Mouse (Mus musculus) ovary, postnatal 36 days (tissue): ENCODE results near the gene Fam90a1a.
A peak's percentile ranks its signal among the peaks of the same experiment; 100 is the strongest.
"Not testable (repeated sequence)": the region's sequence is repeated elsewhere in the genome, so short reads cannot be mapped to it uniquely, and the experiment has no call there.

Source experiments
- DNase-seq: peaks from one replicate; pipeline ENCODE4 v3.0.0; 2022; ENCODE audit warnings: low spot score, mixed read lengths

Gene Fam90a1a

DNA sequence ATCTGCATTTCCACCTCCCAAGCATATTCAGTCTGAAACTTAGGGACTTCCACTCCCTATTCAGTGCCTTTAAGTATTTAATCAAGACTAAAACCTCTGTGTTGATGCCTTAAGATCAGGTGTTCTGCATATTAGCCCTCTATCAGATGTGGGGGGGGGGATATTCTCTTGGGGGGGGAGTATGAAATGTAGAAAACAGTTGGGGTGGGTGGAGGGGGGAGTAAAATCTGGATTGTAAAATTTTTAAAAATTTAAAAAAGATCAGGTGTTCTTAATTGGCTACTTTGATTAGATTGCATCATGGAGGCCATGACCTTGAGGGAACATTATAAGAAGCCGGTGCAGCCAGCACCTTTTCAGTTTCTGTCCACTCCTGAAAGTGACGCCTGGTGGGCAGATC lies at the start of gene Fam90a1a:
Fam90a1a (plus strand) TSS at position 301 of the 400 bp plus-strand sequence.
- DNase-seq, result no peak

DNA sequence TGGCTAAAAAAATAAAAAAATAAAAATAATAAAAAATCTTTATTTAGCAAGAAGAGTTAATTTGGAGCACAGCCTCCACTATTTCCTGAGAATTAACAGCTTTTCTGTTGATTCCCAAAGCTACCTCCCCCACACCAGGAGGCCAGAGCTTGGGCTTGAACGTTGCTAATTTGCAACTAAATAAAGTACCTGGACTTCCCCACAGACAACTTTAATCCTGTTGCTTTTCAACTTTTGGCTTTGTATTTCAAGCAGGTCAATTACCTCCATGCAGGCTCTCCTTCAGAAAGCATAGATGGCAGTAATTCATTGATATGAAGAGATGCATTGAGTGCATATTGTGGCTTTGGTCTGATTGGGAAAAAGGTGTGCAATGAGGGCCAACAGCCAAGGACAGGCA lies 46.6 kb upstream of the Fam90a1a start:
- no peak for DNase-seq

DNA sequence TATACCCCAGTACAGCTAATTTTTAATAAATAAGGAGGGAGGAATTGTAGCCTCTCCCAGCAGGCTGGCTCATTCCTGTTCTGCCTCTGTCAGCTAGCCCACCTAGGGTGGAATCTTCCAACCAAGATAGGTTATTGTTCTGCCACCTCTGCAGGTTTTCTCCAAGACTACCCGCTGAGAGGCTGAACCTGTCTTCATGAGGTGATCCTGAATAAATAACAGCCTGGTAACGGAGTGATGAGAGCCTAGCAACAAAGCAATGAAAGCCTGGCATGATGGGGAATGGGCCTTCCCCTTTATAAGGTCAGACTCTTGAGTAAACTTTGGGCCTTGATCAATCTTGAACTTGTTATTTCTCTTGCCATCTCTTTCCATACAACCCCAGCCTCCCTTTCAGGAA lies 46.0 kb upstream of the Fam90a1a start:
- DNase-seq, result no peak

DNA sequence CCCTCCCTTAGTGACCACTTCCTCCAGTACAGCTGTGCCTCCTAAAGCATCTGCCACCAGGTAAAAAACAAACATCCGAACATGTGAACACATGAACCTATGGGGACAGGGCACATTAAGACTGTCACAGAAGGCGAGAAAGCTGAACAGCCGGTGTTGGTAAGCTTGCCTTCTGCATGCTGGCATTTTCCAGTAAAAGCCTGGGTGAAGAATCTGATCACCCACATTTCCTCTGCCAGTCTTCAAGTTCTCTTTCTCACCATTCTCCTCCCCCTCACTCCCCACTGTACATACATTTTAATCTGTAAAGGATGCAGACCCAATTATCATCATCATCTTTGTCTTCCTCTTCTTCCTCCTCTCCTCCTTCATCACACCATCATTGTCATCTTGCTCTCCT lies 42.9 kb upstream of the Fam90a1a start:
- DNase-seq, result no peak

DNA sequence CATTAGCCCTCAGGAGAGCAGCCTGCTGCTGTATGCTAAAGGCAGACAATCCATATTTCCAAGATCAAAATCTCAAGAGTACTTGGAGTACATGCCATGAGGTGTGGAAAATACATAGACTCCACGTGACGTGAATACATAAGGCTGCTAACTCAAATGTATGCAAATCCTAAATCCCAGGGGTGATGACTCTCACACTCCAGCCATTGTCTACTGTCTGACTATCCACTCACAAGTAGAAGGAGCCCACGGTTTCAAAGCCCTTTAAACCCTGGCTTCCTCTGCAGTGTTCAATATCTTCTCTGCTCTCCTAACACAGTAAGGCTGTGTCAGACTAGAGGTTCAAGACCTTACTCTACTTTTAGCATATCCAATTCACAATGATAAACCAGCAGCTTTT lies 27.8 kb upstream of the Fam90a1a start:
- not testable (repeated sequence) for DNase-seq

DNA sequence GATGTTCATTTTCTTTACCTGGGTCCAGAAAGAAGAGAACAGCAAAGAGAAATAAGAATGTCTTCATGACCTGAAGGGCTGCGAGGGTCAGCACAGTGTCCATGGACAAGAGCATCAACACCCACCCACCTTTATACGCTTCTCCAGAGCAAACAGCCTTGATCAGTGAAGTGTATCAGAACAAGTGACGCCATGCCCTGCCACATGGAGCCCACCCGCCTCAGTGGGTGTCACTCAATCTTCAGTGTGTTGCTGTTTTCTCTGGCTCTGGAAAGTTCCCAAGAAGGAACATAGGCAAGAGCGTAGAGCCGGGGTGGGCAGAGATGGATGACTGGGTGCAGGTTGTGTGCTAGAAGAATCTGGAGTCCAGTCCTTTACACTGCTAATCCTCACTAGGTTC lies 25.9 kb upstream of the Fam90a1a start, which contains the start of gene Defb15:
Defb15 (minus strand) TSS at position 101 of the 400 bp plus-strand sequence.
- DNase-seq, result no peak

DNA sequence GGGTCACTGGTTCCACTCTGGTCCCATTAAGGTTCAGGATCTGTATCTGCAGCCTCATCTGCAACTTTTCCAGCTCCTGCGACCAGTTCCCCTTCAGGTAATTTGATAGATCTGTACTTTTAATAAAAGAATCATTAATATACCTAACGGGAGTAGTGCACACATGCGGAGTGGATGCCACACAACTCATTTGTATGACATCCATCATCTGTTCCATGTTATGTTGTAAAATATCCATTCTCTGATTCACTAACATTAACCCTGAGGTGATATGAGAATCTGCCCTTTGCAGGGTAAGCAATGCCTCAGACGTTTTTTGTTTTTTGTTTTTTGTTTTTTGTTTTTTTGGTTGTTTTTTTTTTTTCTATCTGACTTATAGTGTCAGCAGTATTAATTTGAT lies 20.5 kb upstream of the Fam90a1a start, which contains the start of gene Defb35:
Defb35 (plus strand) TSS at position 301 of the 400 bp plus-strand sequence.
- DNase-seq, result not testable (repeated sequence)

DNA sequence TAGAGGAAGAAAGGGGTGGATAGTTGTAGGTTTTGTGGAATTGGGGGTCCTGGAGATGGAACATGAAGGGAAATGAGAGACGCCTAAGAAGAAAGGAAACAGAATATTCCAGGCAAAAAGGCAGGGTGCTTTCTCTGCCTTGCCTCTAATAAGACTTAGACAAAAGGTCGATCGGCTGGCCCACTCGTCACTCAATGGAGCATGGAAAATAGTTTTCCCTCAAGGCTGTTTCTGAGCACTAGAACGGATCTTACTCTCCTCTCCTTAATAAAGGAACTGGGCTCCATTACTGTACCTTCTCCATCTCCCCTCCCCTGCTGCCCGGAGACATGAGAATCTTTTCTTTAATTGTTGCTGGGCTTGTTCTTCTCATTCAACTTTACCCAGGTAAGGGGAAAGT lies 12.1 kb upstream of the Fam90a1a start, which contains the start of gene Defb13:
Defb13 (plus strand) TSS at position 301 of the 400 bp plus-strand sequence.
- no peak for DNase-seq

DNA sequence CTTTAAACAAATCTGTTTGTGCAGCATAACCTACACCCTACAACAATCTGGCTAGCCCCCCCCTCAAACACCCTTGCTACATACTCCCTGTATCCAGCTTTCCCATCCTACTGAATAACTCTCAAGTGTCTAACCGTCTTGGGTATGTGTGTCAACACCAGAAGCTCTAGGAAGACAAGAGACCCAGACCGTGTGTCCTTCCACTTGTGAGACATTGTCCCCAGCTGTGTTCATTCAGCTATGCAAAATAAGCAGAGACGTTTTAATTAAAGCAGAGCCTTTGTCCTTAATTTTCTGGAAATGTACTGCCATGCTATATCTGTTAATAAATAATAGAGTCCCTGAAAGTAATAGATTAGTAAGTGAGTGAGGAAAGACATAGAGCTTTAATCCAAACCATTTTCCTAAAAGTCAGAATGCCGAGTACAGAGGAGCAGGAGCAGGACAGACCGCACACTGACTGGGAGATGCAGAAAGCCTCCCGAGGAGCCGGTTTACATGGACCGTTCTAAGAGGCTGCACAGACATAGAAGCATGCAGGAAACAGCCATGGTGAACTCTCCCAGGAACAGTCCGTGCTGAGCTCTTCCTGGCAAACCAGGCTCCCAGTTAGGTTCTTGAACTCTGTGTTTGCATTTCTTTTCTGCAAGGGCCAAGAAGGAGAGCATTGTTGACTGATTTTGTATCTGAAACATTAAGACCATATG lies 11.1 kb upstream of the Fam90a1a start:
- no peak for DNase-seq

DNA sequence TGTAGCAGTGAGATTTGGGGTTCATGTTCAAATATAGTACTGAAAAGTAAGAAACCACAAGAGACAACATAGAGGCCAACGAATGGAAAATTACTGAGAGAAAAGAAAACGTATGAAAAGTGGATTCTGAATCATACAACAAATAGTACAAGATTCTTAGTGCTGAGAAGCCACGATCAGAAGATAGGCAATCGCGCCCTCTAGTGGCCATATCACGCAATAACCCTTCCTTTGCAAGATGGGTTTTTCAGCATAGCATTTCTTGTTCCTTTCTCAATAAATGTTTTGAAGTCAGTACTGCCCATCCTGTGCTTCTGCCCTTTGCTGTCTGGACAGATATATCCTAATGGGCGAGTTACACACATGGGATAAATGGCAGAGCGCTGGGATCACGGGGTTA lies 3.2 kb upstream of the Fam90a1a start:
- DNase-seq, result peak; percentile 7

DNA sequence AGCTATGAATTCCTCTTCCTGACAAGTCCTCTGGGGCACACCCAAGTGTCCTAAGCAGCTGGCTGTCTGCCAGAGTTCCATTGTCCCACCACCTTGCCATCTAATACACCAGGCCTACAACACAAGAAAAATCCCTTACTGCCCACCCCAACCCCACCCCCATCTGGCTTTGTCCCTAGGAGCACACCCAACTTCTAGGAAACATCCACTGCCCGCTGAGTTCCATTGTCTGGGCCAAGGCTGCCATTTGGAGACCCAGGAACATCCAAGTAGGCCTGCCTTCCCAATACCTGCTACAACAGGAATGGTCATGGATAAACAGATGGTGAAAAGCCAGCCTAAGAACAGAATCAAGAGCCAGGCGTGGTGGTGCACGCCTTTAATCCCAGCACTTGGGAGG lies 2.2 kb upstream of the Fam90a1a start:
- no peak for DNase-seq

DNA sequence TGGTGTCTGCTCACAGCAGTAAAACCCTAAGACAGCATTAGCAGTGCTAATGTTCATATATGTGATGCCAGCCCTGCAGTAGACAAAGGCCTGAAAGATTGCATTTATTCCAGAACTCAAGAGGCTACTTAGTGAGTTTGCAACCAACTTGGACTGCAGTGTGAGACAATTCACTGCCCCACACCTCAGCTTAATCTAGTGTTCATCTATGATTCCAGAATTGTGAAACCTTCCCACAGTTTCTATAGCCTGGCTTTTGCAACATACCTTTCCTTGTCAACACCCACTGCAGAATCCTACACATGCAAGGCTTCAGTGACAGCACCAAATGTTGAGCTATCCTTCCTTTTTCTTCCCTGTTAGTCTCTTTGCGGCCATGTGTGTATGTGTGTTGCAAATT lies 8.1 kb downstream of the Fam90a1a start:
- no peak for DNase-seq

DNA sequence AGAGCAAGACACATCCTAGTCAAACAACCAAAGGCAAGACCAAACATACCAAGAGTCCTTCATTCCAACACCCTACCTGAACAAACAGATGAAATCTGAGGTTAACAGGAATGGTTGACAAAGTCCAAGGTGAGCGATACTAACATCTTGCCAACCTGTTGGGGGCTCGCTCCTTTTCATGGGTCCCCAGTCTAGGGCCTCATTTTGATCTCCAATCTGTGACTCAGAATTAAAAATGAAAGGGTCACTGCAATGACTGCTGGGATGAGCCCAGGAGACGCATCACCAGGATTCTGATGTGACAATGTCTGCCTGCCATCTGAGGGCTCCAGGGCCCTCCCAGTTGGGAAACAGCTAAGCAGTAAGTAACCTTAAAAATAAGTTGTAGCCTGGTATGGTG lies 11.0 kb downstream of the Fam90a1a start, which contains the start of gene Ccdc70:
Ccdc70 (plus strand) TSS at position 301 of the 400 bp plus-strand sequence.
- DNase-seq, result no peak

DNA sequence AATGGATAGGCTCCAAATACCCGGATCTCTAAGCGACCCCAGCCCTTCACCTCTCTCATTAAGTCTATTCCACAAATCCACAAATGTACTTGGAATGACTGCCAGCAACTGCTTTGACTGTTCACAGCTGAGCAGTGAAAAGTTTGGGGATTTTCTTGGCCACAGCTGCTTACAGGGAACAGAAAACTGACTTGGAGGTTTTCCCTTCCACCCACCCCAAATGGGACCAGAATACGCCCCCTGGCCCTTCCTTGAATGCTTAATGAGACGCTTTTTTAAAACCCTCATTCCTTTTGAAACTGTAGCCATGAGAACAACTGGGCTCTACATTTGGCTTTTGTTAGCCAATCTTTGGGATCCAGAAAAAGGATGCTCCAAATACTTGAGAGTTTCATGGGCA lies 19.7 kb downstream of the Fam90a1a start:
- DNase-seq, result no peak

DNA sequence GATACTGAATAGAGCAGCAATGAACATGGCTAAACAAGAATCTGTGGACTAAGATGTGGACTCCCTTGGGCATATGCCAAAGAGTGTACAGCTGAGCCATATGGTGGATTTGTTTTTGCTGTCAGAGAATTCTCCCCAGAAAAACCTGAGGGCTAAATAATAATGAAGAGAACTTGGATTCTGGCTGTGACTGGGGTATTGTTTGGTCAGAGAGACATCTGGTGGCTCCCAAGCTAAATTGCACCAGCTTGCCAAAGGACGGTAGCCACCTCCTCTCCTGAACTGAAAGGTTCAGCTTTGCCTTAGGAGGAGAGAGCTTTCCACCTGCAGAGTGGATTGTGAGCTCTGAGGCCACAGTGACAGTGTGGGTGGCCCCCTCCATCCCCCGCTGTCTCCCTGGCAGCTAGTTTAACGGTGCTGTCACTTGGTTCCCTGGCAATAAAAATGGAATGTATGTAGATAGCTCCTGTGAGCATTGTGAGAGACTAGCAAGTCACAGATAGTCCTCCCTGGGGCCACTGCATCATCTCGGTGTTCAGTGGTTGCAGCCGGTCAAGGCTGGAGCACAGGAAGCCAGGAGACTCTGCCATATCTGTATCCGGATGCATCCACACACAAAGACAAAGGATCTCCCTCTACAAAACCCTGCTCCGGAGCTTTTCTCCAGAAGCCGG lies 23.3 kb downstream of the Fam90a1a start:
- no peak for DNase-seq

DNA sequence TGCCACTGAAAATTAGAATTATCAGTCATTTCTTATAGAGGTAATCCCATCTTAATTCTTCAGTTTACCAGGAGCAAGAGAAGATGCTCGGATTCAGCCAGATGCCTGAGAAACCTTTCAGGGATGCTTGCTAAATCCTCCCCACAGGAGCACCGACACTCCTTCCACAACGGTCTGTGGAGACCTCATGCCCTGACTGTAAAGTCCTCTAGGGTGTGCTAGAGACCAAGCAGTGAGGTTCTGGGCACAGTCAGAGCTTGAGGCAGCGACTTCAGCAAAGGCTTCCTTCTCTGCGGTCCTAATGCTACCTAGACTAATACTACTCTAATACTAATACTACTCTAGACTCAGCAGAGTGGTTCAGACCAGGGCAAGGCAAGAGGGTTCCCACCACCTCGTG lies 33.7 kb downstream of the Fam90a1a start:
- DNase-seq, result peak; percentile 17

DNA sequence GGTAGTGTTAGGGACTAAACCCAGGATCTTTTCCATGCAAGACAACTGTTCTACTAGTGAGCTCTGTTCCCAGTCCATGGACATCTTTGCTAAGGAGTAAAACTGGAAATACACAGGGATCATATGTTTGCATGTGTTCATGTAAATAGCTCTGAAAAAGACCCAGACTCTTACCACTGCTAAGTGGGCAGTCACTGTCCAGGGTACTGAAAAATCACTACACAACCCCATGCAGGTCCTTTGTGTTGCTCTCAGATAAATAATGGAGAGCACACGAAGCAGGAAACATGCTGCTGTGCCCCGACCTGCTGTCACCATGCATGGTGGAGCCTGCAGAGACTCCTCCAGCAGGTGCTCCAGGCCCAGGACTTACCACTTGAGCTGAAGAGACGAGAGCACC lies 36.7 kb downstream of the Fam90a1a start:
- no peak for DNase-seq

DNA sequence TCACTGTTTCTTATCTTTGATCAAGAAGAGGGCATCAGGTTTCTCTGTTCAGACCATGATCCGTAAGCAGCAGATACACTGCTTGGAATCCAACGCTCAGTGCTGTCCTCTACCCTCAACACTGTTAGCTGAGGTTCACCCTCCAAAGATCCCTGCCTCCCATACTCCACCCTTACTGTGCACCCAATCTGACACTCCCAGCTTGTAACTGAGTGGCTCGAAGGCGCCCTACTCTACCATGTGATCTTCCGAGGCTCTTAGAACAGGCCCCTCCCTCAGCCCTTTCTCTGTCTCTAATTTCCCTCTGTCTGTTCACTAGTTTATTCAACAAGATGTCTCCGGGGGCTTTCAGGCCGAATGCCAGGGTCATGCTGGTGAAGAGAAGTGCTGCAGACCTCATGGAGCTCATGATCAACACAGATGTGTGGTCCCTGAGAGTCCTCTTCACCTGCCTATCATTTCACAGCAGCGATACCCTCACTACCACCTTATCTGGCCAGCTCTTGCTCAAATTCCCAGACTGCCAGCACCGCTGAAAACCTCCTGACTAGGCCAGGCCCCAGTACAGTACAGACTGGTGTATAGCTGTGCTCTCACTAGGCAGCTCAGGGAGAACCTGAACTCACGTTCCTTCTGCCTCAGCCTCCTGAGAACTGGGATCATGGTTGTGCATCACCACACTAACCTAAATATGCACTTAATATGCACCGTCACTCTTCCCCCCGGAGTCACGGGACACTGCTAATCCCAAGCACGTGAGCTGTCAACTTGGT lies 46.4 kb downstream of the Fam90a1a start:
- no peak for DNase-seq

DNA sequence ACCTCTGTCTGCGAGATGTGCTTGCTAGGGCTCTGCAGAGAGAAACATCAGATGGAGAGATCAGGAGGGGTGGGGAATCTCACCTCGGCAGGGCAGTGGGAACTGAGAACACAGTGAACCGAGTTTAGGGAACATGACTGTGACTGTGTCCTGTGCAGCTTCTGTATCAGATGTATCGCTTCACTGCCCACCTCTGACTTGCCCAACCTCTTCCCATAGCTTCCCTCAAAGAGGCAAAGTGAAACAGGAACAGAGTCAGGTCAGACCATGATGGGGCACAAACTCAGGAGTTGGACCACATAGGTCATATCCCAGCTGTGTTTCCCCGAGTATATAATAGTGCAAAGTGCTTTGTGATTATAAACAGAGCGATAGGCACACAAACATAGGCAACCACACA lies 47.9 kb downstream of the Fam90a1a start:
- no peak for DNase-seq

DNA sequence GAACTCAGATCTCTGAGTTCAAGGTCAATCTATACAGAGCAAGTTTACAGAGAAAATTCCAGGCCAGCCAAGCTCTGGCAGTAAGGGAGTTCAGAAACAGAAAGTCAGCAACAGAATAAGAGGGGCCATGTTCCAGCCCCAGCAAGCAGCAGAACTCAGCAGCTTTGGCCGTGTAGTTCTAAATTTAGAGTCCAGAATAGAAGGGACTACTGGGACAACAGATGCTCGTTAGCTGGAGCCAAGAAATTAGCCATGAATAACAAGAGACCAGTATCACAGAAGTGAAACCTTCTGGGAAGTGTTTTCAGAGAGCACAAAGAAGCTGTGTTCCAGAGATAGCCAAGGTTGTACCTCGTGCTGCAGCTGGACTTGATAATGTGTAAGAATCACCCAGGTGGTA lies 50.9 kb downstream of the Fam90a1a start:
- DNase-seq, result no peak

DNA sequence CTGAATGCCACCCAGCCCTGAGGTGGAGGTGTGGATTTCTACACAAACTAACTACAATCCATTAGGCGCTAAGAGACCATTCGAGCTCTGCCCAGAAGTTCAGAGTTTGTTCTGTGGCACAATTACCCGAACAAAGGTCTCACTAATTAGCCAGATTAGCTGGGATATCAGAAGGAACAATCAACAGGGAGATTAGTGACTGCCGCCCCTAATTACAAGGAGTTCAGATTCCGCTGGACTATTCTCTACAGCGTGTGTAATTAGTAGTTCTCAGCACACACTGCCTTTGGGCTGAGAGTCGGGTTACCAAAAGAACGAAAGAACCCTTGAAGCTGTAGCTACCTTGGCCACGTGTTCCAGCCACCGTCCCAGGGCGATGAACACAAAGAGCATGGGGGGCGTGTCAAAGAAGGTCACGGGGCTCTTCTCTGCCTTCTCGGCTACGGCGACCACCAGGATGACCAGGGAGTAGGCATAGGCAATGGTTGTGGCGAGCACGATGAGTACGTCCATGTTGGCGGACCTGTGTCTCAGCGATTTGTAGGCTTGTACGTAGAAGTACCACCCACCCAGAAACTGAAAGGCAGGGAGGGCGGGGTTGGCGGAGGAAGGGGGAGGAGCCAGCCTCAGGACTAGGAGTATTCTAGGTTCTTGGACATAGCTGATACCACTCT lies 54.7 kb downstream of the Fam90a1a start:
- DNase-seq, result no peak
